Mouse (Mus musculus) neutrophil, adult 5-6 weeks (primary cell): ENCODE measurements around the gene Ptcd3. TPM values are rescaled to one million over a fixed set of nuclear protein-coding genes. Genes with fewer than 3 reads are reported as not detected.
A peak's percentile ranks its signal among the peaks of the same experiment; 100 is the strongest.
"Not testable (repeated sequence)": the region's sequence is repeated elsewhere in the genome, so short reads cannot be mapped to it uniquely, and the experiment has no call there.

ENCODE experiments used
- ATAC-seq: fragments of 151-379, 151-347 bp; 2 replicates; pipeline ENCODE4 v1.8.0; 2017; ENCODE audit warnings: mild to moderate bottlenecking, moderate TSS enrichment; ENCODE audit not compliant: insufficient number of reproducible peaks, poor library complexity, low FRiP score, severe bottlenecking; ENCODE audit errors: extremely low read depth
- total RNA-seq: library from RNA; stranded (forward); fragments of 200-1000 nt; gene quantifications from 2 replicates; pipeline ENCODE4 v1.2.3, GENCODE M21; 2017

Gene Ptcd3
- total RNA-seq, 1 experiment from 2014 or later = 105 TPM

- no peak for ATAC-seq
These were observed 15.3 kb downstream of the Ptcd3 start for GRCm38 (mm10) chr6:71893263-71893662.

DNA sequence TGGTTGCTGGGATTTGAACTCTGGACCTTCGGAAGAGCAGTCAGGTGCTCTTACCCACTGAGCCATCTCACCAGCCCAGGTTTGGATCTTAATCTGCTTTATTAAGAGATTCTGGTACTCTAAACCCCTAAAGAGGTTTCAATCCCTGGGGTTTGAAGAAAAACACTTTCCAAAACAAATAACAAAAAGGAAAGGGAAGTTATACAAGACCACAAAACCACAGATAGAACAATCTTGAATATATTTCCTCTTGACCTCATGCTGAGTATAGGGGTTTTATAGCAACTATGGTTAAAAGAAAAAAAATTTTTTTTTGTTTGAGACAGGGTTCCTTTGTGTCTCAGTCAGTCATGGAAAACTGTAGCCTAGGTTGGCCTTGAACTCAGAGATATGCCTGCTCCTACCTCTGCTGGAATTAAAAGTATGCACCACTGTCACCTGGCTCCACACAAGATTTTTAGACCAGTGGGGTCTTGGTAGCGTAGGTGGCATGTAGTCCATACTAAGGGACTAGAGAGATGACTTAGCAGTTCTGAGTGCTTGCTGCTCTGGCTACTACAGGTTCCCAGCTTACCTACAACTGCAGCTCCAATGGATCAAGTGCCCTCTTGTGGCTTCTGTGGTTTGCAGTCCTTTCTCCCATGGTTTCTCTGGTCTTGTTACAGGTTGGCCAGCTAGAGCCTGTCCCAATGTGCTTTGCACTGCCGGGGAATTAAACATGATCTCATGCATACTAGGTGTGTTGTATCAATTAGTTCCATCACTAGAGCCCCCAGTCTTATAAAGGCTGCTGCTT, 30.4 kb downstream of the Ptcd3 start:
- no peak for ATAC-seq

DNA sequence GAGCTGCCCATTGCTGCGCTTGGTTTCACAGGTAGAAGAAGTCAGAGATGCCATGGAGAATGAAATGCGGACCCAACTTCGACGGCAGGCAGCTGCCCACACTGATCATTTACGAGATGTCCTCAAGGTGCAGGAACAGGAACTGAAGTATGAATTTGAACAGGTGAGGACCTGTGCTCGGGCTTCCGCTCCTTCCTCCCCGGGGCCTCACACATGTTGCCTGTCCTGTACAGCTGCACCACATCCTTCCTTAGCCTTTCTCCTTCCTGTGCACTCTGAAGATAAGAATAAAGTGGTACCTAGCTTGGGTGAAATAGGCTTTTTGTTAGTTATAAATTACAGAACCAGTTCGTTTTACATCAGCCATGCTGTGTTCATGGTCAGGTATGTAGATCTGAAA, 37.2 kb downstream of the Ptcd3 start:
- no peak for ATAC-seq

DNA sequence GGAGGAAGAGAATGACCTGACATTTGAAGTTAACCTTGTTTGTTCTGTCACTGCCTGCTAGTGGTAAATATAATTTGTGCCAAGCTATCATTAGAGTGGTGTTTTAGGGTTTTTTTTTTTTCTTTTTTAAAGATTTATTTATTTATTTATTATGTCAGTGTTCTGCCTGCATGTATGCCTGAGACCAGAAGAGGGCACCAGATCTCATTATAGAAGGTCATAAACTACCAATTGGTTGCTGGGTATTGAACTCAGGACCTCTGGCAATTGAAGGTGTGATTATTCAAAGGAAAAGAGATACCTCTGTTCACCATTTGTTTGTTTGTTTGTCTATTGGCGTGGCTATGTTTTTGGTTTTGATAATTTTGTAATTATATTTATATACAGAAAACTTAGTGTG, 39.7 kb downstream of the Ptcd3 start:
- ATAC-seq = no peak

DNA sequence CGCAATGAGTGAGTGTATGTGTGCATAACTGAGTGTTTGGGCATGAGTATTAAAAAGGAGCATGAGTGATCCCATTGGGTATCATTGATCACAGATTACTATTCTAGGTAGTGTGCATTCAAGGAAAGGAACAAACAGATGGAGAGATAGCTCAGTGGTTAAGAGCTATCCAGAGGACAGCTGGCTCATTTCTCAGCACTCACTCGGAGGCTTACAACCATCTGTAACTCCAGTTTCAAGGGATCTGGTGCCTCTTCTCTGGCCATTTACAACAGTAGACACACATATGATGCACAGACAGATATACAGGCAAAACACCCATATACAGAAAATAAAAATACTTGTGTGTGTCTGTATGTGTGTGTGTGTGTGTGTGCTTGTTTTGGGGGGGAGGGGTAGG, 40.8 kb downstream of the Ptcd3 start:
- ATAC-seq = no peak

DNA sequence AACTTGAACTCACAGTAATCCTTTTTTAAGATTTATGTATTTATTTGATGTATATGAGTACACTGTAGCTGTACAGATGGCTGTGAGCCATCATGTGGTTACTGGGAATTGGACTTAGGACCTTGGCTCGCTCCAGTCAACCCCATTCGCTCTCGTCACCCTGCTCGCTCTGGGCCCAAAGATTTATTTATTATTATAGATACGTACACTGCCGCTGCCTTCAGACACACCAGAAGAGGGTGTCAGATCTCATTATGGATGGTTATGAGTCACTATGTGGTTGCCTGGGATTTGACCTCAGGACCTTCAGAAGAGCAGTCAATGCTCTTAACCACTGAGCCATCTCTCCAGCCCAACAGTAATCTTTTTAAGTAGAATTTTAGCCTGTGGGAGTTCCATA, 61.6 kb downstream of the Ptcd3 start:
- ATAC-seq = not testable (repeated sequence)

- ATAC-seq = no peak
These were observed 67.8 kb downstream of the Ptcd3 start for GRCm38 (mm10) chr6:71840597-71841290.

GRCm38 (mm10) chr6:71839815-71840214, 68.7 kb downstream of the Ptcd3 start:
- no peak for ATAC-seq

- no peak for ATAC-seq
These were observed 71.7 kb downstream of the Ptcd3 start for GRCm38 (mm10) chr6:71836811-71837210.

- ATAC-seq = peak; percentile 96
These were observed 77.0 kb downstream of the Ptcd3 start for GRCm38 (mm10) chr6:71831581-71831960.

- ATAC-seq = peak; percentile 93
These were observed 77.6 kb downstream of the Ptcd3 start, which contains the start of gene Immt for GRCm38 (mm10) chr6:71830690-71831580. Gene Immt, plus strand, starts transcription at chr6:71831331.

Other genes with a start within 250 kb of the Ptcd3 start
- not detected in 2 replicates for gene Reep1, start 201.2 kb downstream of the Ptcd3 start, total RNA-seq
- 2.8 and 6.2 TPM in 2 replicates for gene Mrpl35, start 81.8 kb downstream of the Ptcd3 start, total RNA-seq
- 86.3 and 97.9 TPM in 2 replicates for gene Immt, start 77.4 kb downstream of the Ptcd3 start, total RNA-seq
- gene Polr1a, start 303 bp upstream of the Ptcd3 start, total RNA-seq = 64.6 and 76.6 TPM in 2 replicates
- 36.4 and 46.4 TPM in 2 replicates for gene St3gal5, start 188.8 kb upstream of the Ptcd3 start, total RNA-seq